Mouse (Mus musculus): Measurements from ENCODE around the gene Cd180.

The Cd180 gene

DNA sequence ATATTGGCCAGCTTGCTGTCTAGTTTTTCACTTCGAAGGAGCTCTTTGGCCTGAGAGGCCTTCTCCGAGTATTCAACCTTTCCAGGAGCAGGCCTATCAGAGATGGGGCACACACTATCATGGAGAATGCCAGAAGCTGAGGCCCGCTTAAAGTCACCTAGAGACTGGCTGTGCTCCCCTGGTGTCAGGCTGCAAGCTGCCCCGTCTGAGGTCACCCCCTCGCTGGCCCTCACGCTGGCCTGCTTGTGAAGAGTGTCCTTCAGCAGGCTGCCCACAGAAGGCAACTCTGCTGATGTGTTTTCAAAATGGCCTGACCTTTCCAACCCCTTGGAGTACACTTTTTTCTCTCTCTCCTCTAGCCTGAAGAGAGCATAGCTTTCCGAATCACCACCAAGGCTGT, 44.5 kb downstream of the Cd180 start:
- H3K36me3 ChIP-seq (ENCODE audit: insufficient read depth, low read length): peaks cover 42% of the 10 kb centered on the region
- no peaks in the 10 kb centered on the region for H3K9me3 ChIP-seq (ENCODE audit: low read length)
- H3K27me3 ChIP-seq (ENCODE audit: insufficient read depth, low read length): peaks cover 13% of the 10 kb centered on the region
- H3K4me3 ChIP-seq (replicated peaks; ENCODE audit: low read length): no peak overlapping the region
- TF ChIP-seq NANOG (IDR thresholded peaks at IDR 0.05; ENCODE audit: borderline replicate concordance, low read length) (no peak), POU5F1 (IDR thresholded peaks at IDR 0.05; ENCODE audit: borderline replicate concordance, low read length) (no peak), CTCF (conservative IDR thresholded peaks at IDR 0.05; ENCODE audit: low read length) (no peak)
- peaks cover 35% of the 10 kb centered on the region for H3K4me1 ChIP-seq (replicated peaks; ENCODE audit: low read depth, low read length)

DNA sequence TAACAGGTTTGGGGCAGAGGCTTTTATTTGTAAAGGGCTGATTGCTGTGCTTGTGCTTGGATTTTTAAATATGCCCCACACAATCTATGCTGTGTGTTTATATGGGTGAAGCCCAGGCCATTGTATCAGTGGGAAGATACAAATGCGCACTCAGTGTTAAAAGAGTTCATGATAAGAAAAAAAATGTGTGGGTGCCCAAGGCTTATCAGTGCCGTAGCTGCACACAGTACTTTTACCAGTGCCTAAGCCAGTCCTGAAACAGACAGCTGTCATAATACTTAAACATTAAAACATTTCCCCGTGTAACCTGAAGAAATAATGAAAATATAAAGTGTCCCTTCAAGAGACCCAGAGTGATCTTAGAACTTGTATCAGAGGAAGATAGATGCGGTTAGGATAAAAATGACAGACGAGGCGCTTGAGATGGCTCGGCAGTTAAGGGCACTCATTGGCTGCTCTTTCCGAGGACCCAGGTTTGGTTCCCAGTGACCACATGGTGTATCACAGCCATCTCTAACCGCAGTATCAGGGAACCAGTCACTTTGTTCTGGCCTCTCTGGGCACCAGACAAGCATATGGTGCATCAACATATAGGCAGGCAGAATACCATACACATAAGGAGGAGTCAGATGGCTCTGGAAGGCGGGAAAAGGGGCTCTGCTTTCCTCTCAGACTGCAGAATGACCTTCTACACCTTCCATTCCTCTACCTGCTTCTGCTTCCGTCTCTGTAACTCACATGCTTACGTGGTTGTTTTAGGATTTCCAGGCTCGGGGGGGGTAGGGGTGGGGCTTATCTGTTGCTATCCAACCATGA, 46.6 kb downstream of the Cd180 start:
- Histone ChIP-seq H3K4me3 (replicated peaks; ENCODE audit: low read length) (no peak overlapping the region), H3K4me1 (replicated peaks; ENCODE audit: low read depth, low read length) (peaks cover 39% of the 10 kb centered on the region), H3K27me3 (ENCODE audit: insufficient read depth, low read length) (peaks cover 13% of the 10 kb centered on the region), H3K9me3 (ENCODE audit: low read length) (no peaks in the 10 kb centered on the region), H3K36me3 (ENCODE audit: insufficient read depth, low read length) (peaks cover 42% of the 10 kb centered on the region)
- TF ChIP-seq POU5F1 (IDR thresholded peaks at IDR 0.05; ENCODE audit: borderline replicate concordance, low read length): no peak
- no peak for TF ChIP-seq NANOG (IDR thresholded peaks at IDR 0.05; ENCODE audit: borderline replicate concordance, low read length)
- TF ChIP-seq CTCF (conservative IDR thresholded peaks at IDR 0.05; ENCODE audit: low read length): no peak

GRCm38 (mm10) chr13:102744481-102745269, 51.3 kb downstream of the Cd180 start:
- no peaks in the 10 kb centered on the region for H3K9me3 ChIP-seq (ENCODE audit: low read length)
- peaks cover 42% of the 10 kb centered on the region for H3K4me1 ChIP-seq (replicated peaks; ENCODE audit: low read depth, low read length)
- no peaks in the 10 kb centered on the region for H3K27me3 ChIP-seq (ENCODE audit: insufficient read depth, low read length)
- TF ChIP-seq CTCF (conservative IDR thresholded peaks at IDR 0.05; ENCODE audit: low read length): peak; percentile 94
- TF ChIP-seq NANOG (IDR thresholded peaks at IDR 0.05; ENCODE audit: borderline replicate concordance, low read length): no peak
- H3K36me3 ChIP-seq (ENCODE audit: insufficient read depth, low read length): peaks cover 10% of the 10 kb centered on the region; the same call in 1 of the 2 replicates
- no peak overlapping the region for H3K4me3 ChIP-seq (replicated peaks; ENCODE audit: low read length)

DNA sequence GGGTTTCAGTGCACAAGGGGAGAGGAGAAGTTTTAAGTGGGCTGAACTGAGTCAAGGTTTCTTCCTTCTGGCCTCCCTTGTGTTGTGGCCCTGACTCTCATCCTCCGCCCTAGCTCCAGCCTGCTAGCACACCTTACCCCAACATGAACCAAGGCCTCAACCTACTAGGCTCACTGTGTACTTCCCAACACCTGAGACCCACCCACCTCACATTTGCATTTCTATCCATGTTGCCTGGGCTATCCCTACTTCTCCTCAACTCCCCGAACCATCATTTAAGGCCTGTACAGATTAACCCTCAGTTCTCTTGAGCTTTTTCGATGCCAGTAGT, 51.9 kb downstream of the Cd180 start:
- Histone ChIP-seq H3K4me3 (replicated peaks; ENCODE audit: low read length) (no peak overlapping the region), H3K9me3 (ENCODE audit: low read length) (no peaks in the 10 kb centered on the region), H3K36me3 (ENCODE audit: insufficient read depth, low read length) (peaks cover 10% of the 10 kb centered on the region; the same call in 1 of the 2 replicates), H3K4me1 (replicated peaks; ENCODE audit: low read depth, low read length) (peaks cover 48% of the 10 kb centered on the region), H3K27me3 (ENCODE audit: insufficient read depth, low read length) (no peaks in the 10 kb centered on the region)
- TF ChIP-seq CTCF (conservative IDR thresholded peaks at IDR 0.05; ENCODE audit: low read length): no peak
- TF ChIP-seq NANOG (IDR thresholded peaks at IDR 0.05; ENCODE audit: borderline replicate concordance, low read length): no peak

DNA sequence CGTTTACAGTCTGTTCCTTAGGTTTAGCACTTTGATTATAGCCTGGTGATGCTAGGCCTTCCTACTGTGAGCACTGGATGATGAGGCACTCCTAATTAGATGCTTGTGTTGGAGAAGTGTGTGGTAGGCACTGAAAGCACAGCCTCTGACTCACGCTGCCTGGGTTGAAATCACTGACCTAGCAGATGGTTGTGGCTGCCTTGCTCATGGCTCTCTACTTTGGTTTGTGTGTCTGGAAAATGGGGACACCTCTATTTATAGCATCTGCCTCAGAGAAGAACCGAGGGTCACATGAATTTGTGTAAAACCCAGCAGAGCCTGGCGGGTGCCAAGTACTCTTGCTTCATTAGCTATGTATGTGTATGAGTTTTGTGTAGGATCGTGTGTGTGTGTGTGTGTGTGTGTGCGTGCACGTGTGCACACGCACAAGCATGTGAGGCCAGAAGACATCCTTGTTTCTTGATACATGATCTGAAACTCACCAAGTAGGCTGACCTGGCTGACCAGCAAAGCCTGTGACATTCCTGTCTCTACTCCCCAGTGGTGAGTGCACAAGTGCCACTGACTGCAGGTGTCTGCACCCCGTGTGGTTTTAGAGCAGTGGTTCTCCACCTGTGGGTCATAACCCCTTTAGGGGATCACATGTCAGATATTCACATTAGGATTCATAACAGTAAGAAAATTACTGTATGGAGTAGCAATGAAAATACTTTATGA, 52.4 kb downstream of the Cd180 start:
- Histone ChIP-seq H3K9me3 (ENCODE audit: low read length) (no peaks in the 10 kb centered on the region), H3K4me1 (replicated peaks; ENCODE audit: low read depth, low read length) (peaks cover 53% of the 10 kb centered on the region), H3K4me3 (replicated peaks; ENCODE audit: low read length) (no peak overlapping the region), H3K36me3 (ENCODE audit: insufficient read depth, low read length) (peaks cover 11% of the 10 kb centered on the region; the same call in 1 of the 2 replicates), H3K27me3 (ENCODE audit: insufficient read depth, low read length) (no peaks in the 10 kb centered on the region)
- no peak for TF ChIP-seq POU5F1 (IDR thresholded peaks at IDR 0.05; ENCODE audit: borderline replicate concordance, low read length)
- no peak for TF ChIP-seq CTCF (conservative IDR thresholded peaks at IDR 0.05; ENCODE audit: low read length)
- no peak for TF ChIP-seq NANOG (IDR thresholded peaks at IDR 0.05; ENCODE audit: borderline replicate concordance, low read length)

- no peak for TF ChIP-seq NANOG (IDR thresholded peaks at IDR 0.05; ENCODE audit: borderline replicate concordance, low read length)
- Histone ChIP-seq H3K4me3 (replicated peaks; ENCODE audit: low read length) (peak overlapping the region; percentile 43), H3K4me1 (replicated peaks; ENCODE audit: low read depth, low read length) (peaks cover 54% of the 10 kb centered on the region), H3K9me3 (ENCODE audit: low read length) (no peaks in the 10 kb centered on the region), H3K27me3 (ENCODE audit: insufficient read depth, low read length) (no peaks in the 10 kb centered on the region), H3K36me3 (ENCODE audit: insufficient read depth, low read length) (peaks cover 10% of the 10 kb centered on the region)
Observed at GRCm38 (mm10) chr13:102746803-102747561, 53.6 kb downstream of the Cd180 start.

DNA sequence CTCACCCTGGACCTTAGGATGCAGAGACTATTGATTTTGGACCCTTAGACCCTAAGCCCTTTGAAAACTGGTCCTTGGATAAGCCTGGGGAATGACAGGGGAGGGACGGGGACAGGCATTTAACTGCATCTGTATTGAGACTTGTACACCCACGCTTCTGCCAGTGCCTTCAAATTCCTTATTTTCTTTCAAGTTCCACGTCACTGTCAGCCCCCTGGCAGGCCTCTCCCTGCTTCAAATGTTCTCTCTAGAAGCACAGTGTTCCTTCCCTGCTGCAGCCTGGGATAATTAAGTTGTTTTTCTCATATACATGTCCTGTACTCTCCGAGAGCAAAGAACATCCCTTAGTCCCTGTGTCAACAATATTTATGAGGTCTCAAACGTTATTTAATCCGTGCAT, 55.8 kb downstream of the Cd180 start:
- Histone ChIP-seq H3K4me3 (replicated peaks; ENCODE audit: low read length) (no peak overlapping the region), H3K4me1 (replicated peaks; ENCODE audit: low read depth, low read length) (peaks cover 54% of the 10 kb centered on the region), H3K27me3 (ENCODE audit: insufficient read depth, low read length) (no peaks in the 10 kb centered on the region), H3K9me3 (ENCODE audit: low read length) (no peaks in the 10 kb centered on the region), H3K36me3 (ENCODE audit: insufficient read depth, low read length) (peaks cover 14% of the 10 kb centered on the region)
- no peak for TF ChIP-seq CTCF (conservative IDR thresholded peaks at IDR 0.05; ENCODE audit: low read length)
- TF ChIP-seq POU5F1 (IDR thresholded peaks at IDR 0.05; ENCODE audit: borderline replicate concordance, low read length): no peak
- TF ChIP-seq NANOG (IDR thresholded peaks at IDR 0.05; ENCODE audit: borderline replicate concordance, low read length): no peak

- TF ChIP-seq POU5F1 (IDR thresholded peaks at IDR 0.05; ENCODE audit: borderline replicate concordance, low read length) (no peak), NANOG (IDR thresholded peaks at IDR 0.05; ENCODE audit: borderline replicate concordance, low read length) (no peak), CTCF (conservative IDR thresholded peaks at IDR 0.05; ENCODE audit: low read length) (no peak)
- peaks cover 18% of the 10 kb centered on the region for H3K36me3 ChIP-seq (ENCODE audit: insufficient read depth, low read length)
- no peaks in the 10 kb centered on the region for H3K27me3 ChIP-seq (ENCODE audit: insufficient read depth, low read length)
- peak overlapping the region; percentile 35; the same call in 1 of the 2 replicates for H3K4me3 ChIP-seq (replicated peaks; ENCODE audit: low read length)
- H3K4me1 ChIP-seq (replicated peaks; ENCODE audit: low read depth, low read length): peaks cover 49% of the 10 kb centered on the region
- no peaks in the 10 kb centered on the region for H3K9me3 ChIP-seq (ENCODE audit: low read length)
Observed at GRCm38 (mm10) chr13:102749891-102750290, 56.5 kb downstream of the Cd180 start.

Data from E14TG2a.4 (cell line).